Mouse (Mus musculus) frontal cortex, adult 2 months (tissue): ENCODE measurements around the gene Tmem106b. TPM values are rescaled to one million over a fixed set of nuclear protein-coding genes. Genes with fewer than 3 reads are reported as not detected.

Source experiments
- DNase-seq, 2 experiments: peaks; one replicate each; pipeline ENCODE4 v3.0.0; 2022; ENCODE audit warnings: low spot score in 1 of 2; ENCODE audit errors: extremely low spot score in 1 of 2
- polyA plus RNA-seq: library from polyadenylated mRNA; depleted of rRNA; stranded (reverse); fragments of >200 nt; gene quantifications from 2 replicates; pipeline ENCODE4 v1.2.3, GENCODE M21; 2012; rRNA removed

Tmem106b gene
- polyA plus RNA-seq = 51.2 and 57.6 TPM in 2 replicates

- peak; percentile 89 to 97 for DNase-seq
Observed at GRCm38 (mm10) chr6:13069302-13070146, at the start of gene Tmem106b. Tmem106b (plus strand) TSS chr6:13069759.

- DNase-seq = no peak
Observed at GRCm38 (mm10) chr6:13021245-13022100, 48.1 kb upstream of the Tmem106b start.

GRCm38 (mm10) chr6:13030558-13030957 is 39.0 kb upstream of the Tmem106b start:
- DNase-seq = no peak

- peak; percentile 2 to 41 for DNase-seq
Observed at GRCm38 (mm10) chr6:13030961-13031360, 38.6 kb upstream of the Tmem106b start.

GRCm38 (mm10) chr6:13052408-13053200 is 17.0 kb upstream of the Tmem106b start:
- DNase-seq = no peak

GRCm38 (mm10) chr6:13061276-13062039 is 8.1 kb upstream of the Tmem106b start:
- DNase-seq = no peak

GRCm38 (mm10) chr6:13062063-13062462 is 7.5 kb upstream of the Tmem106b start:
- no peak for DNase-seq

GRCm38 (mm10) chr6:13062691-13063255 is 6.8 kb upstream of the Tmem106b start:
- no peak for DNase-seq

GRCm38 (mm10) chr6:13070147-13070425 is 527 bp downstream of the Tmem106b start:
- DNase-seq = no peak

GRCm38 (mm10) chr6:13070485-13070884 is 926 bp downstream of the Tmem106b start:
- no peak for DNase-seq

- DNase-seq = no peak
Observed at GRCm38 (mm10) chr6:13073036-13073435, 3.5 kb downstream of the Tmem106b start.

GRCm38 (mm10) chr6:13073876-13074275 is 4.3 kb downstream of the Tmem106b start:
- no peak for DNase-seq

- DNase-seq = peak; percentile 26 to 52
Observed at GRCm38 (mm10) chr6:13082881-13083280, 13.3 kb downstream of the Tmem106b start.

GRCm38 (mm10) chr6:13096656-13097435 is 27.3 kb downstream of the Tmem106b start:
- no peak for DNase-seq

- no peak for DNase-seq
Observed at GRCm38 (mm10) chr6:13100137-13100536, 30.6 kb downstream of the Tmem106b start.

GRCm38 (mm10) chr6:13108662-13109061 is 39.1 kb downstream of the Tmem106b start:
- DNase-seq = no peak

- DNase-seq = no peak
Observed at GRCm38 (mm10) chr6:13137255-13137654, 67.7 kb downstream of the Tmem106b start.
